Mouse (Mus musculus): ENCODE results near the gene Enox1. TPM values are rescaled to one million over a fixed set of nuclear protein-coding genes. Genes with fewer than 3 reads are reported as not detected.

Gene Enox1
- polyA plus RNA-seq, 1 experiment from 2014 or later = 19.4 TPM

DNA sequence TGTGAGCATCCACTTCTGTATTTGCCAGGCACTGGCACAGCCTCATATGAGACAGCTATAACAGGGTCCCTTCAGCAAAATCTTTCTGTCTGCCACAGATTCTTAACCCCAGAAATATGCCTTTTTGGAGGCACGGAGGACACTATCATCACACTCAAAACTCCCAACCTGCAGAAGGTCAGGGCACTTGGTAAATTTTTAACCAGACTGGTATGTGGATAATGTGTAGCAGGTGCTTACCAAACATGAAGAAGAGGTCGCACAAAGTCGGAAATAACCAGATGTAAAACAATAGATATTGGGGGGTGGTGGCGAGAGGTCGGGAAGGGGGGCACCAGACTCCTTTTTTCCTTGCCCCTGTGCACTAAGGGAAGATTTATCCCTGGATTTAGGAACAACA, 430.6 kb downstream of the Enox1 start:
- Histone ChIP-seq H3K9ac (no peak overlapping the region), H3K4me2 (no peak overlapping the region), H3K4me3 (no peak overlapping the region), H3K9me3 (no peaks in the 10 kb centered on the region), H3K4me1 (peaks cover 18% of the 10 kb centered on the region), H3K27me3 (no peaks in the 10 kb centered on the region), H3K36me3 (no peaks in the 10 kb centered on the region), H3K27ac (no peak overlapping the region)
- WGBS = 64% methylated on average over 5 of the region's 5 CpGs
- no peak for ATAC-seq (ENCODE audit: insufficient number of reproducible peaks, low FRiP score, low TSS enrichment, low read depth)

DNA sequence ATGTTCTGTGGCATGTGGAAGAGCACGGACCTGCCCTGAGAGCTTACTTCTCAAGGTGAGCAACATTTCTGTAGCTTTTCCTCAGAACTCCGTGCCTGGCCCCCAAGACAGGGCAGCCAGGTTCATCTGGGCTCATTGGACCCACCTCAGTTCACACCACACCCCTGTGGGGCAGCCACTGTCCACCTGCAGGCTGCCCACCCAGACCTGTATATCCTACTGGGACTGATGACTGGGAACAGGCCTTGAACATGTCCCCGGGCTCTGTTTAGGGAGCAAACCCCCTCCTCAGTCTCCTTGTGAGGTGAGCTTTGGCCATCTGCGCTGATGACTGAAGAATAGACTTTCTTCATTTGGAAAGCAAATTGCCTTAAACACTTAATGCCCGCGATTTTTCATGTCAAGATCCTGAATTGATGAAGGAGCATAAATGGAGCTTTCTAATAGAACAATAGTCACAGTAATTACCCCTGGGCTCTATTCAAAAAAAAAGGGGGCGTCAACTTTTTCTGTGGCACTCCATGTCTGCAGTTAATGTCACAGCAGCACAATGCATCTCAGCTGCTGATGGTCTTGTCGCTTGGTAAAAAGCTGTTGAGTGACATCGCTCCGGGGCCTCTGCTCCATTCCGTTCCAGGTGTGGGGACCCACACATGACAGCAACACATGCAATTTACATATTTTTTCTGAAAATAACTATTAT, 436.7 kb downstream of the Enox1 start:
- ATAC-seq (ENCODE audit: insufficient number of reproducible peaks, low FRiP score, low TSS enrichment, low read depth) = no peak
- Histone ChIP-seq H3K27ac (no peak overlapping the region), H3K4me1 (peaks cover 4% of the 10 kb centered on the region; the same call in 1 of the 2 replicates), H3K36me3 (peaks cover 2% of the 10 kb centered on the region; the same call in 1 of the 2 replicates), H3K9ac (no peak overlapping the region), H3K9me3 (no peaks in the 10 kb centered on the region), H3K4me3 (no peak overlapping the region), H3K4me2 (no peak overlapping the region), H3K27me3 (no peaks in the 10 kb centered on the region)
- WGBS = 86% methylated on average over 11 of the region's 11 CpGs

DNA sequence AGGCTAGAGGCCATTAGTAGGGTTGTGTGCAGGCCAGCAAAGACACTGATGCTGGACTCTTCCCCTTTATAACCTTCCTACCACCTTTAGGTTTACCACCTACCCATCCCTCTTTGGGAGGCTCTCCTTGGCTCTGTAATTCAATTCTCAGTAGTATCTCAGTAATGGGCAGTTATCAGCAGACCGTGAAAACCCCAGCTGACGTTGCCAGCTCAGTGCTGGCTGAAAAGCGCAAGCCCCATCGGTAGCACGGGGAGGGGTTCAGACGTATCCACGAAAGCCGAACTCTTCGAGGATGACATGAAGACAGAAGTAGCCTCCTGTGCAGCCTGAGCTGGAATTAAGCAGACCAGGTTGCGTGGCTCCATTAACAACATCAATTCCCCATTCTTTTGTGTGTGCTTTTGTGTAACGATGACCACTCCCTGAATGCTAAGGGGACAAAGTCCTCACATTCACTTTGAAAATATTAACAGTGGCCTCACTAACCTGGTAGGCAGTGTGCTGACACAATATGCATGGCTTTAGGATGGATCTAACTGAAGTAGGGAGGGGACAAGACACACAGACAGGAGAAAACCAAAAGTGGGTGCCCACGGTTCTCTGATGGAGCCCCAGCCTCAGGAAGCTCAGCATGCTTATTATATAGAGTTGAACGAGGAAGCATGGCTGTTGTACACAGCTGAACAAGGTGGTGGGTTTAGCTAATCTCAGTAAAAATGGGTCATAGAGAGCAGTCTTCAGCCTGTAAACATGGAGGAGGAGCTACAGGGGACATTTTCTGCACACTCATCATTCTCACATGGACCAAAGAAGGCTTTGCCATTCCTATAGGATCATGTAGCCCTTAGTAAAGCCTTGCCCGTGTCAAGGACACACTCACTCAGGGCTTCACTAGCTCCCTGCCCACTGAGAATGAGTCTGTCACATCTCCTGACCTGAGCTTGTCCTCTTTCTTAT, 439.9 kb downstream of the Enox1 start:
- H3K4me1 ChIP-seq = 0 out of 2 replicates have a peak, but pooled peaks cover 7% of the 10 kb centered on the region
- H3K9ac ChIP-seq = no peak overlapping the region
- H3K27ac ChIP-seq = no peak overlapping the region
- no peaks in the 10 kb centered on the region for H3K27me3 ChIP-seq
- no peaks in the 10 kb centered on the region for H3K9me3 ChIP-seq
- peaks cover 2% of the 10 kb centered on the region; the same call in 1 of the 2 replicates for H3K36me3 ChIP-seq
- WGBS = 91% methylated on average over 14 of the region's 14 CpGs
- H3K4me3 ChIP-seq = no peak overlapping the region
- ATAC-seq (ENCODE audit: insufficient number of reproducible peaks, low FRiP score, low TSS enrichment, low read depth) = no peak
- H3K4me2 ChIP-seq = no peak overlapping the region

- no peaks in the 10 kb centered on the region for H3K9me3 ChIP-seq
- no peak overlapping the region for H3K27ac ChIP-seq
- 0 out of 2 replicates have a peak, but pooled peaks cover 7% of the 10 kb centered on the region for H3K4me1 ChIP-seq
- no peak overlapping the region for H3K9ac ChIP-seq
- H3K4me2 ChIP-seq = no peak overlapping the region
- WGBS = 44% methylated on average over 14 of the region's 14 CpGs
- ATAC-seq (ENCODE audit: insufficient number of reproducible peaks, low FRiP score, low TSS enrichment, low read depth) = no peak
- H3K36me3 ChIP-seq = peaks cover 2% of the 10 kb centered on the region; the same call in 1 of the 2 replicates
- no peaks in the 10 kb centered on the region for H3K27me3 ChIP-seq
- no peak overlapping the region for H3K4me3 ChIP-seq
These were observed 442.6 kb downstream of the Enox1 start for GRCm38 (mm10) chr14:77599016-77599704.

DNA sequence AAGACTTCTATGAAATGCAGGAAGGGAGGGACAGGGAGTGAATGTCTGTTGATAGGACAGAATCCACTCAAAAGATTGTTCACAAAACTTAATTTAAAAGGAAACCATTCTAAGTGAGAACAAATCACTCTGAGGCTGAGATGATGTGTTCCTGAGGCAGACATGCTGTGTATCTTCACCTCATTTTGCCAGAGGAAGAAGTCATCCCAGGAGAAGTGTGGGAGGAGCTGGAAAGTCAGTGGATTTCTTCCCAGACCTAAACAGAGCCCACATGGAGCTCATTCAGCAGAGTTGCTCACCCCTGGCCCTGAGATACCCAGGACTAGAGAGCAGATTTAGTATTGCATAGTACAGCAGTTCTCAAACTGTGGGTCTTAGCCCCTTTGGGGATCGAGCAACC, 444.2 kb downstream of the Enox1 start:
- 0 out of 2 replicates have a peak, but pooled peaks cover 7% of the 10 kb centered on the region for H3K4me1 ChIP-seq
- no peak overlapping the region for H3K4me3 ChIP-seq
- H3K4me2 ChIP-seq = no peak overlapping the region
- no peaks in the 10 kb centered on the region for H3K27me3 ChIP-seq
- no peak overlapping the region for H3K9ac ChIP-seq
- WGBS = 85% methylated on average over 1 of the region's 1 CpGs
- no peak overlapping the region for H3K27ac ChIP-seq
- no peaks in the 10 kb centered on the region; the same call in 1 of the 2 replicates for H3K36me3 ChIP-seq
- ATAC-seq (ENCODE audit: insufficient number of reproducible peaks, low FRiP score, low TSS enrichment, low read depth) = no peak
- no peaks in the 10 kb centered on the region for H3K9me3 ChIP-seq

- Histone ChIP-seq H3K9me3 (no peaks in the 10 kb centered on the region), H3K36me3 (no peaks in the 10 kb centered on the region; the same call in 1 of the 2 replicates), H3K27ac (no peak overlapping the region), H3K27me3 (no peaks in the 10 kb centered on the region), H3K4me1 (0 out of 2 replicates have a peak, but pooled peaks cover 7% of the 10 kb centered on the region), H3K4me2 (no peak overlapping the region), H3K9ac (no peak overlapping the region), H3K4me3 (no peak overlapping the region)
- WGBS = 81% methylated on average over 2 of the region's 2 CpGs
- ATAC-seq (ENCODE audit: insufficient number of reproducible peaks, low FRiP score, low TSS enrichment, low read depth) = no peak
These were observed 444.9 kb downstream of the Enox1 start for GRCm38 (mm10) chr14:77601446-77601845.

- no peaks in the 10 kb centered on the region for H3K27me3 ChIP-seq
- ATAC-seq (ENCODE audit: insufficient number of reproducible peaks, low FRiP score, low TSS enrichment, low read depth) = no peak
- no peaks in the 10 kb centered on the region for H3K4me1 ChIP-seq
- H3K9ac ChIP-seq = no peak overlapping the region
- no peaks in the 10 kb centered on the region for H3K36me3 ChIP-seq
- H3K9me3 ChIP-seq = no peaks in the 10 kb centered on the region
- H3K4me3 ChIP-seq = no peak overlapping the region
- 79% methylated on average over 5 of the region's 5 CpGs for WGBS
- H3K4me2 ChIP-seq = no peak overlapping the region
- H3K27ac ChIP-seq = no peak overlapping the region
These were observed 451.7 kb downstream of the Enox1 start for GRCm38 (mm10) chr14:77608182-77608839.

- WGBS = 89% methylated on average over 16 of the region's 16 CpGs
- Histone ChIP-seq H3K27me3 (no peaks in the 10 kb centered on the region), H3K4me2 (no peak overlapping the region), H3K4me3 (no peak overlapping the region), H3K9ac (no peak overlapping the region), H3K27ac (0 out of 2 replicates have a peak overlapping the region, but pooled peaks have one; percentile 11), H3K4me1 (peaks cover 27% of the 10 kb centered on the region), H3K9me3 (no peaks in the 10 kb centered on the region), H3K36me3 (no peaks in the 10 kb centered on the region)
- no peak for ATAC-seq (ENCODE audit: insufficient number of reproducible peaks, low FRiP score, low TSS enrichment, low read depth)
These were observed 458.6 kb downstream of the Enox1 start for GRCm38 (mm10) chr14:77615201-77615600.

DNA sequence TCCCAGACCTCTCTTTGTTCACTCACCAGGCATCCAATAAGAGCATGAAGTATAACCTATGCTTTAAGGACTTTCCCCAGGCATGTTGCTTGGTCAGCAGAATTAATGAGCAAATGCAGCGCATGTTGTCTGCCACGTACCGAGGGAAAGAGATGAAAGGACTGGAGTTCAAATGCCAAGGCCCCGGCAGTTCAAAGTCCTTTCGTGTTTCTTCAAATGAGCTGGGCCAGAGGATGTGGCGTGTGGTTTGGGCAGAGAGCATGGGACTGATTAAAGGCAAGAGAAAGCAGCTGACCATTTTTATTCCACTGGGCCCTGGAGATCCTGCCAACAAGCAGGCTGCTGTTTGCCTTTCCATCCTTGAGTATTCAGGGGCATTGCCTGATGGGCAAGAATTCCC, 460.7 kb downstream of the Enox1 start:
- Histone ChIP-seq H3K9ac (no peak overlapping the region), H3K4me1 (peaks cover 37% of the 10 kb centered on the region), H3K4me2 (no peak overlapping the region), H3K9me3 (no peaks in the 10 kb centered on the region), H3K4me3 (no peak overlapping the region), H3K36me3 (no peaks in the 10 kb centered on the region), H3K27ac (peak overlapping the region; percentile 81), H3K27me3 (no peaks in the 10 kb centered on the region)
- ATAC-seq (ENCODE audit: insufficient number of reproducible peaks, low FRiP score, low TSS enrichment, low read depth) = no peak; the same call in 1 of the 2 replicates
- 36% methylated on average over 6 of the region's 6 CpGs for WGBS

DNA sequence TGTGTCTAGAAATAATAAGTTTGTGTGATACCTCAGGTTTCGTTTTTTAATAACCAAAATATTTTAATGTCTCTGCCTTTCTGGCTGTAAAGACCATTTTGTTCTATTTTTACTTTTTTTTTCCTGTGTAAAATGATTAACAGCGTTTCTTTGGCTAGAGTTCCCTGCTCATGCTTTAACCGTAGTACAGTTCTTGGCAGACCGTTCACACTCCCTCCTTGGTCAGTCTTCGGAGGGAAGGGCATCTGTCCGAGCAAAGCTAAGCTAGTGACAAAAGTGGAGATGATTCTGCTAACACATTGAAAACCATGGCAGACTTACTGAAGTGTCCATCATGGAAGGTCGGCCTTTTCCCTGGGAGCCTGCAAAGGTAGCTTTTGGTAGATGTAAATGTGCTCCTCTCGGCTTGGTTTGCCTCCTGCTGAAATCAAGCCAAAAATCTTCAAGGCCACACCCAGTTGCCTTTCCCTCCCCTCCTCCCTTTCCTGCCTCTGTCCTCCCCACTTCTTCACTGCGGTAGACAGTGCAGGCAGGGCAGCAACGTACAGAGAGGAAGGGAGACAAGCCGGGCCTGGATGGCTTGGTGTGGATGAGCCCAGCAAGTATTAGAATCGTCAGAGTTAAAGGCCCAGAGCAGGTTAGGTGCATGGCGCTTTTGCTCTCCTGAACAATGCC, 461.7 kb downstream of the Enox1 start:
- no peaks in the 10 kb centered on the region for H3K27me3 ChIP-seq
- peaks cover 37% of the 10 kb centered on the region for H3K4me1 ChIP-seq
- peak overlapping the region; percentile 81 for H3K27ac ChIP-seq
- no peak overlapping the region for H3K9ac ChIP-seq
- H3K4me3 ChIP-seq = no peak overlapping the region
- 49% methylated on average over 12 of the region's 13 CpGs for WGBS
- no peak overlapping the region for H3K4me2 ChIP-seq
- no peak for ATAC-seq (ENCODE audit: insufficient number of reproducible peaks, low FRiP score, low TSS enrichment, low read depth)
- no peaks in the 10 kb centered on the region for H3K36me3 ChIP-seq
- no peaks in the 10 kb centered on the region for H3K9me3 ChIP-seq

Data from limb, embryonic 15.5 days (tissue).